Mouse (Mus musculus) erythroblast, embryonic 14.5 days (primary cell): Measurements from ENCODE around the gene Kynu.

ENCODE experiments used
- GATA1 ChIP-seq: IDR thresholded peaks from 2 replicates; pipeline ENCODE4 v1.6.1; 2012; ENCODE audit warnings: low read length, inconsistent platforms, mixed read lengths
- TAL1 ChIP-seq: IDR thresholded peaks from 3 replicates; pipeline ENCODE4 v1.6.1; 2012; ENCODE audit warnings: low read length, inconsistent platforms, mixed read lengths

- TF ChIP-seq GATA1 (no peak), TAL1 (no peak)
These were observed 13.3 kb downstream of the Kynu start for GRCm38 (mm10) chr2:43568406-43568805.
